Comparison of ENCODE assay signal across 12 mouse cellular contexts in the genomic region with DNA sequence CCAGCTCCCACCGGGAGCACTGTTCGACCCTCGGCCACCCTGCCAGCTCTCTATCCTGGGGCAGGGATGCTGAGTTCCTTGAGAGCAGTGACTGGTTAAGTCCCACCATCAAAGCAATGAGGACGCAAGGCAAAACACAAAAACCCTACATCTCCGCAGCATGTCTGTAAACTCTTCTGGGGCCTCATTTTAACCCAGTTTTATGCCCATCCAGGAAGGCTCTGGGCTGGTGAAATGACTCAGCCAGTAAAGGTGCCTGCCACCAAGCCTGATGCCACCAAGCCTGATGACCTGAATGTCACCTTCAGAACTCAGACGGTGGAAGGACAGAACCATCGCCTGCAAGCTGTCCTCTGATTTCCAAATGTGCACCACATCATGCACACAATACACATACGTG. TPM values are rescaled to one million over a fixed set of nuclear protein-coding genes. Genes with fewer than 3 reads are reported as not detected.
DNase-seq lines count a peak whose midpoint lies in the region; ATAC-seq and TF ChIP-seq lines count a peak whose summit lies in the region.
"Had no signal": no experiment of that assay in that cellular context is flagged by ENCODE, and none has a peak within 500 bp of the region (broad histone marks: within the 10 kb centered on the region; RNA-seq: fewer than 3 reads in every experiment).

No protein-coding gene starts in this region.

- TF ChIP-seq CTCF in gastrocnemius, adult 2 months (IDR thresholded peaks at IDR 0.05) = no peak

- DNase-seq in gastrocnemius, adult 2 months = no peak
- DNase-seq in gastrocnemius, postnatal 25 days = no peak
- no peak for DNase-seq in kidney, postnatal 4 days
- DNase-seq in neural tube, embryonic 10.5 days (ENCODE audit: extremely low spot score, low spot score) = no peak
- no peak for DNase-seq in cerebellum, adult 11-12 months
- DNase-seq: B cell, adult 2 months; cerebellum, postnatal 10 days; layer of hippocampus, postnatal 36 days had no signal

- no peak overlapping the region for H3K4me3 ChIP-seq in gastrocnemius, adult 2 months
- no peak overlapping the region for H3K4me3 ChIP-seq in kidney, embryonic 15.5 days (replicated peaks)
- no peak overlapping the region for H3K4me3 ChIP-seq in neural tube, embryonic 12.5 days
- H3K4me3 ChIP-seq in stomach, embryonic 16.5 days (replicated peaks; ENCODE audit: low read length) = no peak overlapping the region
- H3K4me3 ChIP-seq: embryonic facial prominence, embryonic 15.5 days had no signal

- peaks cover 84% of the 10 kb centered on the region for H3K4me1 ChIP-seq in kidney, embryonic 15.5 days
- H3K4me1 ChIP-seq in neural tube, embryonic 12.5 days = peaks cover 57% of the 10 kb centered on the region
- peaks cover 74% of the 10 kb centered on the region for H3K4me1 ChIP-seq in stomach, embryonic 16.5 days (ENCODE audit: control insufficient read depth, insufficient read depth, low read length)

- H3K36me3 ChIP-seq in kidney, embryonic 15.5 days = no peaks in the 10 kb centered on the region
- H3K36me3 ChIP-seq in neural tube, embryonic 12.5 days = no peaks in the 10 kb centered on the region
- no peaks in the 10 kb centered on the region for H3K36me3 ChIP-seq in stomach, embryonic 16.5 days (ENCODE audit: control insufficient read depth, insufficient read depth, low read length)
- H3K36me3 ChIP-seq: embryonic facial prominence, embryonic 15.5 days had no signal

- H3K27me3 ChIP-seq in kidney, embryonic 15.5 days = no peaks in the 10 kb centered on the region
- no peaks in the 10 kb centered on the region for H3K27me3 ChIP-seq in neural tube, embryonic 12.5 days (replicated peaks)
- no peaks in the 10 kb centered on the region for H3K27me3 ChIP-seq in stomach, embryonic 16.5 days (ENCODE audit: control insufficient read depth, insufficient read depth, low read length)
- H3K27me3 ChIP-seq: embryonic facial prominence, embryonic 15.5 days had no signal

- no peaks in the 10 kb centered on the region for H3K9me3 ChIP-seq in kidney, embryonic 15.5 days (replicated peaks)
- no peaks in the 10 kb centered on the region for H3K9me3 ChIP-seq in neural tube, embryonic 12.5 days
- H3K9me3 ChIP-seq in stomach, embryonic 16.5 days (replicated peaks; ENCODE audit: control insufficient read depth, low read length) = no peaks in the 10 kb centered on the region
- H3K9me3 ChIP-seq: embryonic facial prominence, embryonic 15.5 days had no signal

- WGBS in kidney, embryonic 15.5 days = 73% methylated on average over 8 of the region's 8 CpGs
- WGBS in neural tube, embryonic 12.5 days = 79% methylated on average over 8 of the region's 8 CpGs
- WGBS in stomach, embryonic 16.5 days = 74% methylated on average over 8 of the region's 8 CpGs

- H3K9ac ChIP-seq in kidney, embryonic 15.5 days = no peak overlapping the region
- H3K9ac ChIP-seq in neural tube, embryonic 12.5 days = no peak overlapping the region
- H3K9ac ChIP-seq in stomach, embryonic 16.5 days (ENCODE audit: low read length) = peak overlapping the region; percentile 39; the same call in 1 of the 2 replicates
- H3K9ac ChIP-seq: embryonic facial prominence, embryonic 15.5 days had no signal

- H3K4me2 ChIP-seq in kidney, embryonic 15.5 days = peak overlapping the region; percentile 85
- H3K4me2 ChIP-seq in neural tube, embryonic 12.5 days (replicated peaks) = peak overlapping the region; percentile 96
- H3K4me2 ChIP-seq in stomach, embryonic 16.5 days (ENCODE audit: low read depth, low read length) = peak overlapping the region; percentile 19; the same call in 1 of the 2 replicates

- H3K27ac ChIP-seq in gastrocnemius, adult 2 months = peak overlapping the region; percentile 97; the same call in 1 of the 2 replicates
- H3K27ac ChIP-seq in kidney, embryonic 15.5 days = no peak overlapping the region
- H3K27ac ChIP-seq in neural tube, embryonic 12.5 days = no peak overlapping the region
- no peak overlapping the region; the same call in none of the 2 replicates for H3K27ac ChIP-seq in stomach, embryonic 16.5 days (ENCODE audit: low read length)
- H3K27ac ChIP-seq: embryonic facial prominence, embryonic 15.5 days had no signal

- no peak for ATAC-seq in kidney, embryonic 15.5 days (replicated peaks; ENCODE audit: low FRiP score)
- ATAC-seq in neural tube, embryonic 12.5 days (ENCODE audit: low FRiP score, low read depth) = no peak
- ATAC-seq in stomach, embryonic 16.5 days (ENCODE audit: insufficient read depth, low FRiP score) = no peak

- intact Hi-C loops in gastrocnemius, adult 2 months (cut with DNase I) = no loop called here

RNA-seq across cellular contexts. Expression of a gene that starts 4.4 kb away (rescaled TPM):
- 10 to 100 TPM; 61.7 to 75.3 TPM for total RNA-seq in gastrocnemius, adult 2 months (2021)
- 10 to 100 TPM; 42.7 to 67.5 TPM for total RNA-seq in gastrocnemius, postnatal 25 days (2021)
- polyA plus RNA-seq in kidney, embryonic 15.5 days (2015; fragmentation: Nextera tagmentation; extraction: Ambion mirVana) = 25.0 and 26.5 TPM in 2 replicates
- 24.5 and 26.0 TPM in 2 replicates for polyA plus RNA-seq in neural tube, embryonic 12.5 days (2016; fragmentation: Nextera tagmentation; extraction: Ambion mirVana)
- 14.6 and 15.1 TPM in 2 replicates for polyA plus RNA-seq in stomach, embryonic 16.5 days (2015; fragmentation: Nextera tagmentation; extraction: Ambion mirVana)

Comparison
In these comparisons a context has a peak if more than half of its experiments do, and no peak if none do; other contexts are left out.
1. H3K4me2 ChIP-seq: peak in every context shown above with its lines; median percentile 96 in neural tube, embryonic 12.5 days; 85 in kidney, embryonic 15.5 days; 19 in stomach, embryonic 16.5 days.